Mouse (Mus musculus) thymus, postnatal 36 days (tissue): ENCODE measurements around the gene Oosp2.

ENCODE experiments used
- DNase-seq, 2 experiments: peaks; one replicate each; pipeline ENCODE4 v3.0.0; 2022; ENCODE audit warnings: mixed read lengths in 2 of 2

The Oosp2 gene

GRCm38 (mm10) chr19:11602026-11602425, 58.3 kb downstream of the Oosp2 start:
- peak; percentile 29 to 53 for DNase-seq

GRCm38 (mm10) chr19:11601349-11601748, 59.0 kb downstream of the Oosp2 start:
- DNase-seq, result no peak
